Mouse (Mus musculus): ENCODE results near the gene Mrpl40. TPM values are rescaled to one million over a fixed set of nuclear protein-coding genes. Genes with fewer than 3 reads are reported as not detected.

The Mrpl40 gene
- polyA plus RNA-seq, 1 experiment from 2014 or later = 56.7 TPM

GRCm38 (mm10) chr16:18838346-18838745 is 38.3 kb downstream of the Mrpl40 start:
- 87% methylated on average over 4 of the region's 4 CpGs for WGBS
- no peak overlapping the region for H3K27ac ChIP-seq (ENCODE audit: low read depth, low read length)
- no peaks in the 10 kb centered on the region for H3K9me3 ChIP-seq (replicated peaks; ENCODE audit: control insufficient read depth, low read length)
- DNase-seq (ENCODE audit: low spot score) = no peak
- no peak for ATAC-seq
- no peaks in the 10 kb centered on the region for H3K27me3 ChIP-seq (replicated peaks; ENCODE audit: control insufficient read depth, insufficient read depth, low read length)
- no peaks in the 10 kb centered on the region for H3K4me1 ChIP-seq (ENCODE audit: control insufficient read depth, insufficient read depth, low read length)
- no peak overlapping the region for H3K4me3 ChIP-seq (ENCODE audit: low read depth, low read length)
- no peak overlapping the region for H3K4me2 ChIP-seq (ENCODE audit: low read length)
- H3K36me3 ChIP-seq (ENCODE audit: control insufficient read depth, insufficient read depth, low read length) = peaks cover 21% of the 10 kb centered on the region
- H3K9ac ChIP-seq (ENCODE audit: low read length) = no peak overlapping the region

GRCm38 (mm10) chr16:18836468-18837208 is 40.0 kb downstream of the Mrpl40 start, which contains the start of the genes 2510002D24Rik and Gm28539:
Gene 2510002D24Rik (plus strand): TSS chr16:18836578.
Gene Gm28539 (plus strand): TSS chr16:18836584.
- Histone ChIP-seq H3K36me3 (ENCODE audit: control insufficient read depth, insufficient read depth, low read length) (peaks cover 37% of the 10 kb centered on the region), H3K4me2 (ENCODE audit: low read length) (peak within 1 kb of the TSS; percentile 56), H3K9me3 (replicated peaks; ENCODE audit: control insufficient read depth, low read length) (no peaks in the 10 kb centered on the region), H3K4me1 (ENCODE audit: control insufficient read depth, insufficient read depth, low read length) (no peaks in the 10 kb centered on the region), H3K27ac (ENCODE audit: low read depth, low read length) (no peak within 1 kb of the TSS), H3K9ac (ENCODE audit: low read length) (peak within 1 kb of the TSS; percentile 75), H3K27me3 (replicated peaks; ENCODE audit: control insufficient read depth, insufficient read depth, low read length) (no peaks in the 10 kb centered on the region), H3K4me3 (ENCODE audit: low read depth, low read length) (peak within 1 kb of the TSS; percentile 73)
- peak; percentile 95 for DNase-seq (ENCODE audit: low spot score)
- WGBS = 1% methylated on average over 46 of the region's 46 CpGs
- peak; percentile 97 for ATAC-seq

- no peaks in the 10 kb centered on the region for H3K9me3 ChIP-seq (replicated peaks; ENCODE audit: control insufficient read depth, low read length)
- H3K4me1 ChIP-seq (ENCODE audit: control insufficient read depth, insufficient read depth, low read length) = no peaks in the 10 kb centered on the region
- H3K27ac ChIP-seq (ENCODE audit: low read depth, low read length) = no peak overlapping the region
- DNase-seq (ENCODE audit: low spot score) (no peak), ATAC-seq (peak; percentile 30)
- peaks cover 43% of the 10 kb centered on the region for H3K36me3 ChIP-seq (ENCODE audit: control insufficient read depth, insufficient read depth, low read length)
- peak overlapping the region; percentile 56 for H3K4me2 ChIP-seq (ENCODE audit: low read length)
- peak overlapping the region; percentile 73 for H3K4me3 ChIP-seq (ENCODE audit: low read depth, low read length)
- no peaks in the 10 kb centered on the region for H3K27me3 ChIP-seq (replicated peaks; ENCODE audit: control insufficient read depth, insufficient read depth, low read length)
- 26% methylated on average over 3 of the region's 3 CpGs for WGBS
- peak overlapping the region; percentile 75; the same call in 1 of the 2 replicates for H3K9ac ChIP-seq (ENCODE audit: low read length)
Observed at GRCm38 (mm10) chr16:18836073-18836467, 40.6 kb downstream of the Mrpl40 start.

- H3K36me3 ChIP-seq (ENCODE audit: control insufficient read depth, insufficient read depth, low read length) = peaks cover 61% of the 10 kb centered on the region
- ATAC-seq (no peak), DNase-seq (ENCODE audit: low spot score) (no peak)
- no peak overlapping the region for H3K27ac ChIP-seq (ENCODE audit: low read depth, low read length)
- no peaks in the 10 kb centered on the region for H3K4me1 ChIP-seq (ENCODE audit: control insufficient read depth, insufficient read depth, low read length)
- H3K9me3 ChIP-seq (replicated peaks; ENCODE audit: control insufficient read depth, low read length) = no peaks in the 10 kb centered on the region
- WGBS = 71% methylated on average over 2 of the region's 2 CpGs
- no peak overlapping the region for H3K4me3 ChIP-seq (ENCODE audit: low read depth, low read length)
- no peaks in the 10 kb centered on the region for H3K27me3 ChIP-seq (replicated peaks; ENCODE audit: control insufficient read depth, insufficient read depth, low read length)
- no peak overlapping the region for H3K4me2 ChIP-seq (ENCODE audit: low read length)
- no peak overlapping the region for H3K9ac ChIP-seq (ENCODE audit: low read length)
Observed at GRCm38 (mm10) chr16:18833486-18833885, 43.2 kb downstream of the Mrpl40 start.

GRCm38 (mm10) chr16:18829102-18829501 is 47.6 kb downstream of the Mrpl40 start:
- no peak for DNase-seq (ENCODE audit: low spot score)
- ATAC-seq = no peak
- Histone ChIP-seq H3K27ac (ENCODE audit: low read depth, low read length) (no peak overlapping the region), H3K4me2 (ENCODE audit: low read length) (no peak overlapping the region), H3K27me3 (replicated peaks; ENCODE audit: control insufficient read depth, insufficient read depth, low read length) (no peaks in the 10 kb centered on the region), H3K9ac (ENCODE audit: low read length) (no peak overlapping the region), H3K9me3 (replicated peaks; ENCODE audit: control insufficient read depth, low read length) (no peaks in the 10 kb centered on the region), H3K4me1 (ENCODE audit: control insufficient read depth, insufficient read depth, low read length) (no peaks in the 10 kb centered on the region), H3K36me3 (ENCODE audit: control insufficient read depth, insufficient read depth, low read length) (peaks cover 92% of the 10 kb centered on the region), H3K4me3 (ENCODE audit: low read depth, low read length) (no peak overlapping the region)
- 95% methylated on average over 6 of the region's 6 CpGs for WGBS

GRCm38 (mm10) chr16:18828630-18829029 is 48.0 kb downstream of the Mrpl40 start:
- H3K9me3 ChIP-seq (replicated peaks; ENCODE audit: control insufficient read depth, low read length) = no peaks in the 10 kb centered on the region
- DNase-seq (ENCODE audit: low spot score) = no peak
- H3K4me1 ChIP-seq (ENCODE audit: control insufficient read depth, insufficient read depth, low read length) = no peaks in the 10 kb centered on the region
- ATAC-seq = no peak
- H3K36me3 ChIP-seq (ENCODE audit: control insufficient read depth, insufficient read depth, low read length) = peaks cover 92% of the 10 kb centered on the region
- H3K4me3 ChIP-seq (ENCODE audit: low read depth, low read length) = no peak overlapping the region
- no peaks in the 10 kb centered on the region for H3K27me3 ChIP-seq (replicated peaks; ENCODE audit: control insufficient read depth, insufficient read depth, low read length)
- no peak overlapping the region for H3K27ac ChIP-seq (ENCODE audit: low read depth, low read length)
- WGBS = 94% methylated on average over 3 of the region's 3 CpGs
- H3K4me2 ChIP-seq (ENCODE audit: low read length) = no peak overlapping the region
- no peak overlapping the region for H3K9ac ChIP-seq (ENCODE audit: low read length)

- Histone ChIP-seq H3K4me1 (ENCODE audit: control insufficient read depth, insufficient read depth, low read length) (no peaks in the 10 kb centered on the region), H3K9me3 (replicated peaks; ENCODE audit: control insufficient read depth, low read length) (no peaks in the 10 kb centered on the region), H3K27ac (ENCODE audit: low read depth, low read length) (no peak overlapping the region), H3K4me2 (ENCODE audit: low read length) (no peak overlapping the region), H3K27me3 (replicated peaks; ENCODE audit: control insufficient read depth, insufficient read depth, low read length) (no peaks in the 10 kb centered on the region), H3K36me3 (ENCODE audit: control insufficient read depth, insufficient read depth, low read length) (peaks cover 96% of the 10 kb centered on the region), H3K9ac (ENCODE audit: low read length) (no peak overlapping the region), H3K4me3 (ENCODE audit: low read depth, low read length) (no peak overlapping the region)
- no peak for DNase-seq (ENCODE audit: low spot score)
- WGBS = 70% methylated on average over 4 of the region's 4 CpGs
- ATAC-seq = no peak
Observed at GRCm38 (mm10) chr16:18822925-18823324, 53.7 kb downstream of the Mrpl40 start.

GRCm38 (mm10) chr16:18822356-18822755 is 54.3 kb downstream of the Mrpl40 start:
- DNase-seq (ENCODE audit: low spot score) (no peak), ATAC-seq (no peak)
- no peak overlapping the region for H3K4me2 ChIP-seq (ENCODE audit: low read length)
- H3K9me3 ChIP-seq (replicated peaks; ENCODE audit: control insufficient read depth, low read length) = no peaks in the 10 kb centered on the region
- peaks cover 96% of the 10 kb centered on the region for H3K36me3 ChIP-seq (ENCODE audit: control insufficient read depth, insufficient read depth, low read length)
- no peaks in the 10 kb centered on the region for H3K4me1 ChIP-seq (ENCODE audit: control insufficient read depth, insufficient read depth, low read length)
- H3K27ac ChIP-seq (ENCODE audit: low read depth, low read length) = no peak overlapping the region
- H3K4me3 ChIP-seq (ENCODE audit: low read depth, low read length) = no peak overlapping the region
- H3K9ac ChIP-seq (ENCODE audit: low read length) = no peak overlapping the region
- H3K27me3 ChIP-seq (replicated peaks; ENCODE audit: control insufficient read depth, insufficient read depth, low read length) = no peaks in the 10 kb centered on the region
- 83% methylated on average over 1 of the region's 1 CpGs for WGBS

All from forebrain, embryonic 14.5 days (tissue).